Mouse (Mus musculus): ENCODE data around the gene Fam187a. TPM values are rescaled to one million over a fixed set of nuclear protein-coding genes. Genes with fewer than 3 reads are reported as not detected.

Gene Fam187a
- polyA plus RNA-seq, 1 experiment from 2014 or later = not detected

DNA sequence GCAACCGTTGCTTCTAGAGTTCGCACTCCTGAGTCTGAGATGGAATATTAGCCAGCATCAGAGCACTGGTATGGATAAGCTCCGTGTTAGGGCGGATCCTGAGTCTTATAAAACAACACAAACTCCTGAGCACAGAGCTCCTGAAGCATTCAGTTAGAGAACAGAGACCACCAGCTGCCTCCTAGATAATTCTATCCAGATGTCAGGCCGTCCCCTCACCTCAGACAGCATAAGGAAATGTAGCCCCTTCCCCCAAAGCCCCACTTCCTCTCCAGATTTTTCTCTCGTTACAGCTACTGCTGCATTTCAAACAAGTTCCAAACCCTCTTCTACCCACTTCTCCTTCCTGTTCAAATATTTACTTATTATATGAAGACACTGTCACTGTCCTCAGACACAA, 29.0 kb upstream of the Fam187a start:
- WGBS (ENCODE audit: insufficient replicate concordance) = 82% methylated on average over 6 of the region's 6 CpGs
- Histone ChIP-seq H3K4me1 (ENCODE audit: control insufficient read depth, insufficient read depth, low read length) (no peaks in the 10 kb centered on the region), H3K27me3 (ENCODE audit: control insufficient read depth, insufficient read depth, low read length) (no peaks in the 10 kb centered on the region), H3K36me3 (ENCODE audit: control insufficient read depth, insufficient read depth, low read length) (peaks cover 39% of the 10 kb centered on the region), H3K9ac (ENCODE audit: low read depth, low read length) (no peak overlapping the region), H3K4me2 (no peak overlapping the region), H3K9me3 (replicated peaks; ENCODE audit: control insufficient read depth, low read length) (no peaks in the 10 kb centered on the region), H3K4me3 (ENCODE audit: low read depth, low read length) (no peak overlapping the region), H3K27ac (ENCODE audit: low read depth, low read length) (no peak overlapping the region)
- no peak for ATAC-seq (replicated peaks; ENCODE audit: insufficient number of reproducible peaks, low FRiP score, low TSS enrichment)

DNA sequence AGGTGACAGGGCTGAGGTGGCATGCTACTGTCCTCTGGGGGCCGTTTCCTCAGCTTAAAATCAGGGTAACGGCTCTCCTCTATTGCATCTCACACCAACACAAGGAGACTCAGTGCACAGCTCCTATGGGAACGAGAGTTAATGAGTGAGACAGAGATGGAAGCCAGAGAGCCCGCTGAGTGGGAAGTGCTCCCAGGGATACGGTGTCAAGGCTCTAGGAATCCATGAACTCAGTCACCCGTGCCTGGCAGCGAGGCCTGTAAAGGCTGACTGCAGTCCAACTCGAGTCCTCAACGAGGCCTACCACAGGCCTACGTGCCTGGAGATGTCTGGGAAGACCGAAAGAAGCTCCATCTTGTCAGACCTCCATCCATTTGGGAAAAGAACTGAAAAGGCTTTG, 26.0 kb upstream of the Fam187a start:
- H3K36me3 ChIP-seq (ENCODE audit: control insufficient read depth, insufficient read depth, low read length) = peaks cover 33% of the 10 kb centered on the region
- no peak overlapping the region for H3K9ac ChIP-seq (ENCODE audit: low read depth, low read length)
- no peaks in the 10 kb centered on the region for H3K4me1 ChIP-seq (ENCODE audit: control insufficient read depth, insufficient read depth, low read length)
- 90% methylated on average over 11 of the region's 11 CpGs for WGBS (ENCODE audit: insufficient replicate concordance)
- H3K27me3 ChIP-seq (ENCODE audit: control insufficient read depth, insufficient read depth, low read length) = no peaks in the 10 kb centered on the region
- no peaks in the 10 kb centered on the region for H3K9me3 ChIP-seq (replicated peaks; ENCODE audit: control insufficient read depth, low read length)
- no peak overlapping the region for H3K27ac ChIP-seq (ENCODE audit: low read depth, low read length)
- no peak for ATAC-seq (replicated peaks; ENCODE audit: insufficient number of reproducible peaks, low FRiP score, low TSS enrichment)
- H3K4me2 ChIP-seq = no peak overlapping the region
- H3K4me3 ChIP-seq (ENCODE audit: low read depth, low read length) = no peak overlapping the region

DNA sequence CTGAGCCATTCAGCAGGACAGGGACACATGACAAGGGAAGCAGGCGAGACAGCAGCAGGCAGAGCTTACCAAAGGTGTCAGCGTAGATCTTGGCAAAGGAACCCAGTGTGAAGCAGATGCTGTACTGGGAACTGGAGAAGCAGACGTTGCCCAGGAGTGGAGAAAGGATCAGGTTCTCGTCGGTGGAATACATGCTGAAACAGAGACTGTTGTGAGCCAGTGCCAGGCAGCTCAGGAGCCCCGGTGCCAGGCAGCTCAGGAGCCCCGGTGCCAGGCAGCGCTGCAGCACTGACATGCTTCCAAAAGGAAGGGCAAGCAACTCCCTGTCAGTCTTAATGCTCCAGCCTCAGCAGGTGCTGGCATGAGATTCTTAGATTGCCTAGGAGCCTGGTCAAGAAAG, 25.0 kb upstream of the Fam187a start:
- Histone ChIP-seq H3K4me3 (ENCODE audit: low read depth, low read length) (no peak overlapping the region), H3K27ac (ENCODE audit: low read depth, low read length) (no peak overlapping the region), H3K9ac (ENCODE audit: low read depth, low read length) (no peak overlapping the region), H3K4me2 (no peak overlapping the region), H3K4me1 (ENCODE audit: control insufficient read depth, insufficient read depth, low read length) (no peaks in the 10 kb centered on the region), H3K9me3 (replicated peaks; ENCODE audit: control insufficient read depth, low read length) (no peaks in the 10 kb centered on the region), H3K36me3 (ENCODE audit: control insufficient read depth, insufficient read depth, low read length) (peaks cover 27% of the 10 kb centered on the region), H3K27me3 (ENCODE audit: control insufficient read depth, insufficient read depth, low read length) (no peaks in the 10 kb centered on the region)
- 88% methylated on average over 8 of the region's 8 CpGs for WGBS (ENCODE audit: insufficient replicate concordance)
- ATAC-seq (replicated peaks; ENCODE audit: insufficient number of reproducible peaks, low FRiP score, low TSS enrichment) = no peak

DNA sequence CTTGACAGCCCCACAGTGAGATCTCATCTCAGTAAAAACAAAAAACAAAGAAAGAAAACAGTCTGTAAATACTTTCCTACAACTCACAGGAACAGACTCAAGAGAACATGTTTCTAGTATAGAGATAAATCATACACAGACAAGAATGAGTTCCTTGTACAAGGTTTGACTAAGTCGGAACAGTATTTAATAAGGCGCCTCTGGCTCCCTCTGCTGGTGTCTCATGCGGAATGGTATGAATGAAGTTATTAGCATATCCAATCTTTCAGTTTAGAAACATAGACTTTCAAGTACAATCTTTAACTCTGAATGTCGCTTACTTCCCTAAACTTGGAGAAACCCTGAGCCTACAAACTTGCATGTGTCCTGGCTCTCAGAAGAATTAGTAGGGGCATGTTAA, 20.7 kb upstream of the Fam187a start:
- no peak for ATAC-seq (replicated peaks; ENCODE audit: insufficient number of reproducible peaks, low FRiP score, low TSS enrichment)
- Histone ChIP-seq H3K4me3 (ENCODE audit: low read depth, low read length) (no peak overlapping the region), H3K9ac (ENCODE audit: low read depth, low read length) (no peak overlapping the region), H3K9me3 (replicated peaks; ENCODE audit: control insufficient read depth, low read length) (no peaks in the 10 kb centered on the region), H3K4me1 (ENCODE audit: control insufficient read depth, insufficient read depth, low read length) (peaks cover 3% of the 10 kb centered on the region; the same call in 1 of the 2 replicates), H3K27me3 (ENCODE audit: control insufficient read depth, insufficient read depth, low read length) (no peaks in the 10 kb centered on the region), H3K36me3 (ENCODE audit: control insufficient read depth, insufficient read depth, low read length) (peaks cover 16% of the 10 kb centered on the region), H3K27ac (ENCODE audit: low read depth, low read length) (no peak overlapping the region), H3K4me2 (no peak overlapping the region)
- WGBS (ENCODE audit: insufficient replicate concordance) = 49% methylated on average over 4 of the region's 4 CpGs

DNA sequence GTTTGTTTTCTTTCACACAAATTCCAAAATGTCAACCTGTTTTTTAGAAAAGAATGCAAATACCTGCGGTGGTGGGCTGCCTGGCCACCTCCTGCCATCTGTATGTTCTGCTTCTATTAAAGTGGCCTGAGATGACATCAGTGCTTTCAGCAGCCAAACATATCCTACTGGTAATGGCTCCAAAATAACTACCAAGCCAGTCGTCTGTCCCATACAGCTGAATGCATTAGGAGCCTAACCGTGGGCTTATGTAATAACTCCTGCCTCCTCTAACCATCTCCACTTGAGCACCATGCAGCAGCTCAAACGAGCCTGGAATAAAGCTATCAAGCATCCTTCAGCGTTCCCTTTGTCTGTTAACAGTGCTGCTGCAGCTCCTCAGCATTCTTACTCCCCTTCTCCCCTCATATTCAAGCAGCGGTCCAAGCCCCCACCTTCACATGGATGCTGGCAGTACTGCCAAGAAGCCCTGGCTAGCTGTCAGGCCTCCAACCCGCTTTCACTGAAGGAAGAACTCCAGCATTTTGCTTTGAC, 10.1 kb upstream of the Fam187a start:
- H3K27me3 ChIP-seq (ENCODE audit: control insufficient read depth, insufficient read depth, low read length) = no peaks in the 10 kb centered on the region
- no peak overlapping the region for H3K4me3 ChIP-seq (ENCODE audit: low read depth, low read length)
- no peak overlapping the region for H3K9ac ChIP-seq (ENCODE audit: low read depth, low read length)
- no peak overlapping the region for H3K27ac ChIP-seq (ENCODE audit: low read depth, low read length)
- no peak overlapping the region for H3K4me2 ChIP-seq
- 88% methylated on average over 7 of the region's 7 CpGs for WGBS (ENCODE audit: insufficient replicate concordance)
- peaks cover 5% of the 10 kb centered on the region; the same call in 1 of the 2 replicates for H3K4me1 ChIP-seq (ENCODE audit: control insufficient read depth, insufficient read depth, low read length)
- H3K36me3 ChIP-seq (ENCODE audit: control insufficient read depth, insufficient read depth, low read length) = peaks cover 15% of the 10 kb centered on the region
- no peak for ATAC-seq (replicated peaks; ENCODE audit: insufficient number of reproducible peaks, low FRiP score, low TSS enrichment)
- H3K9me3 ChIP-seq (replicated peaks; ENCODE audit: control insufficient read depth, low read length) = no peaks in the 10 kb centered on the region

GRCm38 (mm10) chr11:102879558-102879957, 5.4 kb upstream of the Fam187a start:
- 90% methylated on average over 2 of the region's 2 CpGs for WGBS (ENCODE audit: insufficient replicate concordance)
- H3K9ac ChIP-seq (ENCODE audit: low read depth, low read length) = peak overlapping the region; percentile 89; the same call in 1 of the 2 replicates
- H3K36me3 ChIP-seq (ENCODE audit: control insufficient read depth, insufficient read depth, low read length) = peaks cover 9% of the 10 kb centered on the region; the same call in 1 of the 2 replicates
- H3K9me3 ChIP-seq (replicated peaks; ENCODE audit: control insufficient read depth, low read length) = no peaks in the 10 kb centered on the region
- no peak for ATAC-seq (replicated peaks; ENCODE audit: insufficient number of reproducible peaks, low FRiP score, low TSS enrichment)
- H3K4me2 ChIP-seq = peak overlapping the region; percentile 81
- H3K4me1 ChIP-seq (ENCODE audit: control insufficient read depth, insufficient read depth, low read length) = peaks cover 25% of the 10 kb centered on the region
- H3K27me3 ChIP-seq (ENCODE audit: control insufficient read depth, insufficient read depth, low read length) = no peaks in the 10 kb centered on the region
- no peak overlapping the region for H3K27ac ChIP-seq (ENCODE audit: low read depth, low read length)
- peak overlapping the region; percentile 86; the same call in 1 of the 2 replicates for H3K4me3 ChIP-seq (ENCODE audit: low read depth, low read length)

DNA sequence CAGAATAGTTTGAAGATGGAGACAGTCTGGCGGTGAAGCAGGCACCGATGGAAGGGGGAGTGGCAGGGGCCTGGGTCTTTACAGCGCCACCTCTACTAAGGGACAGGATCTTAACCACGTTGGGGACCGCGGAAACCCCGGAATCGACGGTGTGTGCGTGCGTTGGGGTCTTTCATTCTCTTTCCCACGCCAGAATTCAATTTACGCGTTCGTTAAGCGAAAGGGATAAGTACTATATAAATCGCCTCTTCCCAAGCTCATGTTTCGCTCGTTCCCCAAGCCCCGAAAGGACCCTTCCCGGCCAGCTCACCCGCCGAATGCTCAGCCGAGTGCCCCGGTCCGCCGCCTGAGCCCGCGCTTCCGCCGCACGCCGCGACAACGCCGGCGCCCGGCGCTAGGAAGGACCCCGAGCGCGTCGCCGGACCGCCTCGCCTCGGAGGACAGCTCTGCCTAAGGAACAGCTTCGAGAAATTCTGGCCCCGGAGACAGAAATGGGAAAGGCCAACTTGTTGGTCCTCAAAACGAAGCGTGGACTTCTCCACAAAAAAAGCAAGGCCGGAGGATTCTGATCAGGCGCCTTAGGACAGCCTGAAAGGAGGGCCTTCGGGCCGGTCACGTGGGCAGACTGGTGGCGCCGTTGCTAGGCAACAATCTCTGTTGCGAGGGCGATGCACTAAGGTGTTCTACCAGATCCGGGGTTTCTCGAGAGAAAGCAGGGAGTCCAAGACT, 4.2 kb upstream of the Fam187a start, which contains the start of the genes Eftud2 and Ccdc103:
TSS of gene Eftud2 (minus strand) at position 401 of the 729 bp plus-strand sequence.
TSS of gene Ccdc103 (plus strand) at position 620 of the 729 bp plus-strand sequence.
- peak within 1 kb of the TSS; percentile 86 for H3K4me3 ChIP-seq (ENCODE audit: low read depth, low read length)
- peaks cover 29% of the 10 kb centered on the region for H3K4me1 ChIP-seq (ENCODE audit: control insufficient read depth, insufficient read depth, low read length)
- H3K9me3 ChIP-seq (replicated peaks; ENCODE audit: control insufficient read depth, low read length) = no peaks in the 10 kb centered on the region
- H3K27me3 ChIP-seq (ENCODE audit: control insufficient read depth, insufficient read depth, low read length) = no peaks in the 10 kb centered on the region
- H3K9ac ChIP-seq (ENCODE audit: low read depth, low read length) = peak within 1 kb of the TSS; percentile 89
- peak within 1 kb of the TSS; percentile 81 for H3K4me2 ChIP-seq
- peak within 1 kb of the TSS; percentile 80 for H3K27ac ChIP-seq (ENCODE audit: low read depth, low read length)
- WGBS (ENCODE audit: insufficient replicate concordance) = under 1% methylated on average over 62 of the region's 62 CpGs
- H3K36me3 ChIP-seq (ENCODE audit: control insufficient read depth, insufficient read depth, low read length) = peaks cover 7% of the 10 kb centered on the region; the same call in 1 of the 2 replicates
- ATAC-seq (replicated peaks; ENCODE audit: insufficient number of reproducible peaks, low FRiP score, low TSS enrichment) = peak; percentile 82

DNA sequence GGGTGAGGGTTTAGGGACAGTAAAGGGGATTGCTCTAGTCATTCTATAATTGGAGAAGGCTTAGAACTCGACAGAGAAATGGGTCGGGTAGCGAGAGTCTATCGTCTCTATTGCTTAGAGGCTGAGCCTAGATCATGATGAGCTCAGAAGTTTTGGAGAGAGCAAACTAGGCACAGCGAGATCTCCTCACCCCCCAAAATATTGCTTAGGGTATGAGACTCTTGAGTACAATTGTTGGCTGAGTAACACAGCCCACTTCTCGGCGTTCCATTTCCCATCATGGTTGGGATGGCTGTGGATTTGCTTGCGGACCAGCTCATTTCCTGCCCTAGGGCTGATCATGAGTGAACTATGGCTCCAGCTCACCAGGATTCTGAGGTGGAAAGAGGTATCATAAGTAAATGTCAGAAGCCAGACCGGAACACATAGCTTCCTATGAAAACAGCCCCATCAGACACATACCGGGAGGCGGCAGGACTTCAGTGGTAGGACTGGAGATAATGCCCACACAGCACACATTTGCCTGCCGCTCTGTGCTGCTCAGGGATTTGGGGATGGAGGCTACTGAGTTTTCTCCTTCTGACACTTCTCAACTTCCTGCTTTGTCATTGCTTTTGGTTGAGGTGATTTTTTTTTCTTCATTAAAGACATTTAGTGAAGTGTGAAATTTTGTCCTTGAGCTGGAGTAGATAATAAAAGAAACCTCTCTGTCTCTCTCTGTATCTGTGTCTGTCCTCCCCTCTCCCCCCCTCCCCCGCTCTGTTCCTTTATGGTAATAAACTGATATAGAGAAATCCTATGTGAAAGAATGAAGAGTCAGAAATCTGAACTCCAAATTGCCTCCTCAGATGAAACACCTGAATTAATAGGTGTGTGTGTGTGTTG, 3.4 kb upstream of the Fam187a start:
- Histone ChIP-seq H3K4me1 (ENCODE audit: control insufficient read depth, insufficient read depth, low read length) (peaks cover 29% of the 10 kb centered on the region), H3K9ac (ENCODE audit: low read depth, low read length) (peak overlapping the region; percentile 89), H3K27ac (ENCODE audit: low read depth, low read length) (peak overlapping the region; percentile 80; the same call in 1 of the 2 replicates), H3K4me2 (peak overlapping the region; percentile 81), H3K27me3 (ENCODE audit: control insufficient read depth, insufficient read depth, low read length) (0 out of 2 replicates have a peak, but pooled peaks cover 3% of the 10 kb centered on the region), H3K4me3 (ENCODE audit: low read depth, low read length) (peak overlapping the region; percentile 86), H3K9me3 (replicated peaks; ENCODE audit: control insufficient read depth, low read length) (no peaks in the 10 kb centered on the region), H3K36me3 (ENCODE audit: control insufficient read depth, insufficient read depth, low read length) (peaks cover 5% of the 10 kb centered on the region; the same call in 1 of the 2 replicates)
- ATAC-seq (replicated peaks; ENCODE audit: insufficient number of reproducible peaks, low FRiP score, low TSS enrichment) = peak; percentile 62
- 13% methylated on average over 13 of the region's 13 CpGs for WGBS (ENCODE audit: insufficient replicate concordance)

Data from heart, embryonic 11.5 days (tissue).